Mouse (Mus musculus) gastrocnemius, postnatal 25 days (tissue): ENCODE data around the gene Syngap1. TPM values are rescaled to one million over a fixed set of nuclear protein-coding genes. Genes with fewer than 3 reads are reported as not detected.

Experiments
- DNase-seq: peaks from one replicate; pipeline ENCODE4 v3.0.0; 2022
- total RNA-seq, 2 experiments: library from RNA; stranded (reverse); gene quantifications; 1 replicate in 1 of 2; 2 replicates in 1 of 2; pipeline ENCODE4 v1.2.3; 2021

The Syngap1 gene
- total RNA-seq, 2 experiments from 2014 or later: 2.7 to 4.7 TPM

- no peak for DNase-seq
These were observed 54.0 kb downstream of the Syngap1 start for GRCm38 (mm10) chr17:26995006-26995405.

- DNase-seq: no peak
These were observed 54.5 kb downstream of the Syngap1 start for GRCm38 (mm10) chr17:26995562-26995961.

- no peak for DNase-seq
These were observed 56.6 kb downstream of the Syngap1 start for GRCm38 (mm10) chr17:26997661-26998060.

- no peak for DNase-seq
These were observed 57.2 kb downstream of the Syngap1 start for GRCm38 (mm10) chr17:26998283-26998682.

GRCm38 (mm10) chr17:26999996-27000395 lies 58.9 kb downstream of the Syngap1 start:
- no peak for DNase-seq

GRCm38 (mm10) chr17:27001151-27001550 lies 60.1 kb downstream of the Syngap1 start:
- no peak for DNase-seq

GRCm38 (mm10) chr17:27001889-27002288 lies 60.8 kb downstream of the Syngap1 start:
- no peak for DNase-seq

- no peak for DNase-seq
These were observed 63.4 kb downstream of the Syngap1 start for GRCm38 (mm10) chr17:27004431-27004830.

GRCm38 (mm10) chr17:27004903-27005485 lies 63.9 kb downstream of the Syngap1 start:
- DNase-seq: no peak

- no peak for DNase-seq
These were observed 64.6 kb downstream of the Syngap1 start for GRCm38 (mm10) chr17:27005644-27006043.

- DNase-seq: no peak
These were observed 67.2 kb downstream of the Syngap1 start for GRCm38 (mm10) chr17:27008277-27008676.

- DNase-seq: no peak
These were observed 70.1 kb downstream of the Syngap1 start for GRCm38 (mm10) chr17:27011167-27011566.

- DNase-seq: no peak
These were observed 71.1 kb downstream of the Syngap1 start for GRCm38 (mm10) chr17:27011998-27012672.

GRCm38 (mm10) chr17:27012909-27013308 lies 71.9 kb downstream of the Syngap1 start:
- no peak for DNase-seq

GRCm38 (mm10) chr17:27017564-27018499 lies 76.8 kb downstream of the Syngap1 start:
- peak; percentile 81 for DNase-seq

- no peak for DNase-seq
These were observed 77.6 kb downstream of the Syngap1 start for GRCm38 (mm10) chr17:27018555-27019196.

GRCm38 (mm10) chr17:27021076-27021475 lies 80.0 kb downstream of the Syngap1 start:
- DNase-seq: no peak

GRCm38 (mm10) chr17:27021736-27022135 lies 80.7 kb downstream of the Syngap1 start:
- no peak for DNase-seq
